Mouse (Mus musculus) yolk sac, embryonic 10.5 days (tissue): Measurements from ENCODE around the gene Cog5.

Experiments used
- DNase-seq: peaks from one replicate; pipeline ENCODE4 v3.0.0-alpha.2; 2017; ENCODE audit warnings: low spot score

Gene Cog5

GRCm38 (mm10) chr12:31895095-31895734 lies 240.5 kb downstream of the Cog5 start:
- no peak for DNase-seq

GRCm38 (mm10) chr12:31895888-31896287 lies 241.2 kb downstream of the Cog5 start:
- no peak for DNase-seq

- DNase-seq: no peak
Measured at GRCm38 (mm10) chr12:31896295-31896694, 241.6 kb downstream of the Cog5 start.

- no peak for DNase-seq
Measured at GRCm38 (mm10) chr12:31896986-31897385, 242.3 kb downstream of the Cog5 start.

GRCm38 (mm10) chr12:31897456-31897855 lies 242.8 kb downstream of the Cog5 start:
- DNase-seq: no peak

- DNase-seq: no peak
Measured at GRCm38 (mm10) chr12:31900391-31900914, 245.8 kb downstream of the Cog5 start.

GRCm38 (mm10) chr12:31905696-31906551 lies 251.3 kb downstream of the Cog5 start:
- DNase-seq: no peak

GRCm38 (mm10) chr12:31907436-31907835 lies 252.8 kb downstream of the Cog5 start:
- DNase-seq: no peak

- peak; percentile 67 for DNase-seq
Measured at GRCm38 (mm10) chr12:31912966-31913551, 258.4 kb downstream of the Cog5 start.

GRCm38 (mm10) chr12:31913614-31914013 lies 258.9 kb downstream of the Cog5 start:
- DNase-seq: no peak

- no peak for DNase-seq
Measured at GRCm38 (mm10) chr12:31916691-31917090, 262.0 kb downstream of the Cog5 start.

GRCm38 (mm10) chr12:31917245-31917644 lies 262.6 kb downstream of the Cog5 start:
- DNase-seq: no peak

- DNase-seq: peak; percentile 48
Measured at GRCm38 (mm10) chr12:31920464-31921405, 266.1 kb downstream of the Cog5 start.

- no peak for DNase-seq
Measured at GRCm38 (mm10) chr12:31924135-31924534, 269.5 kb downstream of the Cog5 start.

GRCm38 (mm10) chr12:31925343-31925742 lies 270.7 kb downstream of the Cog5 start:
- no peak for DNase-seq

GRCm38 (mm10) chr12:31926661-31927061 lies 272.0 kb downstream of the Cog5 start:
- peak; percentile 64 for DNase-seq

- no peak for DNase-seq
Measured at GRCm38 (mm10) chr12:31928498-31928897, 273.8 kb downstream of the Cog5 start.

- no peak for DNase-seq
Measured at GRCm38 (mm10) chr12:31931818-31932217, 277.1 kb downstream of the Cog5 start.

- DNase-seq: no peak
Measured at GRCm38 (mm10) chr12:31936657-31937300, 282.1 kb downstream of the Cog5 start.

GRCm38 (mm10) chr12:31937613-31938012 lies 282.9 kb downstream of the Cog5 start:
- DNase-seq: no peak

GRCm38 (mm10) chr12:31938391-31938997 lies 283.8 kb downstream of the Cog5 start:
- DNase-seq: no peak
